Mouse (Mus musculus): ENCODE data around the gene Dmrtb1. TPM values are rescaled to one million over a fixed set of nuclear protein-coding genes. Genes with fewer than 3 reads are reported as not detected.

The Dmrtb1 gene
- 21.8 and 26.3 TPM in 2 replicates for polyA plus RNA-seq (2015; fragmentation: Nextera tagmentation; extraction: Ambion mirVana)

GRCm38 (mm10) chr4:107684130-107684529 lies at the start of gene Dmrtb1:
TSS of gene Dmrtb1 (minus strand) at chr4:107684230.
- Histone ChIP-seq H3K9ac (no peak within 1 kb of the TSS), H3K27ac (no peak within 1 kb of the TSS), H3K36me3 (no peaks in the 10 kb centered on the region), H3K4me1 (replicated peaks) (peaks cover 33% of the 10 kb centered on the region), H3K4me3 (no peak within 1 kb of the TSS), H3K4me2 (no peak within 1 kb of the TSS), H3K9me3 (no peaks in the 10 kb centered on the region), H3K27me3 (0 out of 2 replicates have a peak, but pooled peaks cover 11% of the 10 kb centered on the region)
- 91% methylated on average over 14 of the region's 14 CpGs for whole genome bisulfite sequencing
- ATAC-seq (ENCODE audit: low FRiP score), result no peak

- Histone ChIP-seq H3K27ac (no peak overlapping the region), H3K4me3 (no peak overlapping the region), H3K9me3 (no peaks in the 10 kb centered on the region), H3K4me2 (no peak overlapping the region), H3K9ac (no peak overlapping the region), H3K4me1 (replicated peaks) (peaks cover 34% of the 10 kb centered on the region), H3K36me3 (no peaks in the 10 kb centered on the region), H3K27me3 (peaks cover 26% of the 10 kb centered on the region)
- ATAC-seq (ENCODE audit: low FRiP score), result no peak
- WGBS, result 18% methylated on average over 3 of the region's 3 CpGs
Observed at GRCm38 (mm10) chr4:107733603-107734002, 49.6 kb upstream of the Dmrtb1 start.

GRCm38 (mm10) chr4:107732624-107733023 lies 48.6 kb upstream of the Dmrtb1 start:
- ATAC-seq (ENCODE audit: low FRiP score), result no peak
- no peak overlapping the region for H3K4me2 ChIP-seq
- WGBS, result 18% methylated on average over 4 of the region's 4 CpGs

GRCm38 (mm10) chr4:107732182-107732581 lies 48.2 kb upstream of the Dmrtb1 start:
- H3K27me3 ChIP-seq, result peaks cover 22% of the 10 kb centered on the region
- H3K4me1 ChIP-seq (replicated peaks), result peaks cover 29% of the 10 kb centered on the region
- ATAC-seq (ENCODE audit: low FRiP score), result no peak
- no peak overlapping the region for H3K27ac ChIP-seq
- H3K4me2 ChIP-seq, result no peak overlapping the region
- WGBS, result 26% methylated on average over 4 of the region's 4 CpGs
- H3K4me3 ChIP-seq, result no peak overlapping the region
- H3K9me3 ChIP-seq, result no peaks in the 10 kb centered on the region
- H3K36me3 ChIP-seq, result no peaks in the 10 kb centered on the region
- H3K9ac ChIP-seq, result no peak overlapping the region

More at GRCm38 (mm10) chr4:107732624-107733023, 48.6 kb upstream of the Dmrtb1 start:
- Histone ChIP-seq H3K9ac (no peak overlapping the region), H3K27me3 (peaks cover 26% of the 10 kb centered on the region), H3K4me1 (replicated peaks) (peaks cover 29% of the 10 kb centered on the region), H3K27ac (no peak overlapping the region; the same call in 1 of the 2 replicates), H3K36me3 (no peaks in the 10 kb centered on the region), H3K4me3 (no peak overlapping the region), H3K9me3 (no peaks in the 10 kb centered on the region)

GRCm38 (mm10) chr4:107731088-107731465 lies 47.0 kb upstream of the Dmrtb1 start:
- Histone ChIP-seq H3K9ac (no peak overlapping the region), H3K4me1 (replicated peaks) (peaks cover 29% of the 10 kb centered on the region), H3K4me3 (no peak overlapping the region), H3K9me3 (no peaks in the 10 kb centered on the region), H3K36me3 (no peaks in the 10 kb centered on the region), H3K4me2 (no peak overlapping the region), H3K27ac (peak overlapping the region; percentile 37; the same call in 1 of the 2 replicates), H3K27me3 (peaks cover 18% of the 10 kb centered on the region)
- WGBS, result 40% methylated on average over 8 of the region's 8 CpGs
- no peak for ATAC-seq (ENCODE audit: low FRiP score)

- Histone ChIP-seq H3K4me1 (replicated peaks) (peaks cover 29% of the 10 kb centered on the region), H3K27ac (no peak overlapping the region), H3K4me2 (no peak overlapping the region), H3K9ac (no peak overlapping the region), H3K9me3 (no peaks in the 10 kb centered on the region), H3K27me3 (peaks cover 18% of the 10 kb centered on the region), H3K4me3 (no peak overlapping the region), H3K36me3 (no peaks in the 10 kb centered on the region)
- 68% methylated on average over 15 of the region's 15 CpGs for WGBS
- ATAC-seq (ENCODE audit: low FRiP score), result no peak
Observed at GRCm38 (mm10) chr4:107730391-107731087, 46.5 kb upstream of the Dmrtb1 start.

- no peaks in the 10 kb centered on the region for H3K36me3 ChIP-seq
- no peak overlapping the region for H3K4me2 ChIP-seq
- H3K27me3 ChIP-seq, result no peaks in the 10 kb centered on the region
- no peak overlapping the region for H3K4me3 ChIP-seq
- 71% methylated on average over 9 of the region's 9 CpGs for whole genome bisulfite sequencing
- ATAC-seq (ENCODE audit: low FRiP score), result no peak
- no peaks in the 10 kb centered on the region for H3K9me3 ChIP-seq
- no peak overlapping the region for H3K9ac ChIP-seq
- no peak overlapping the region for H3K27ac ChIP-seq
- no peaks in the 10 kb centered on the region for H3K4me1 ChIP-seq (replicated peaks)
Observed at GRCm38 (mm10) chr4:107725432-107725831, 41.4 kb upstream of the Dmrtb1 start.

GRCm38 (mm10) chr4:107720043-107720830 lies 36.2 kb upstream of the Dmrtb1 start:
- no peaks in the 10 kb centered on the region for H3K36me3 ChIP-seq
- H3K4me3 ChIP-seq, result no peak overlapping the region
- no peak for ATAC-seq (ENCODE audit: low FRiP score)
- no peak overlapping the region for H3K9ac ChIP-seq
- peaks cover 20% of the 10 kb centered on the region for H3K4me1 ChIP-seq (replicated peaks)
- peaks cover 3% of the 10 kb centered on the region; the same call in 1 of the 2 replicates for H3K27me3 ChIP-seq
- WGBS, result 89% methylated on average over 11 of the region's 11 CpGs
- no peaks in the 10 kb centered on the region for H3K9me3 ChIP-seq
- no peak overlapping the region for H3K4me2 ChIP-seq
- no peak overlapping the region for H3K27ac ChIP-seq

- ATAC-seq (ENCODE audit: low FRiP score), result no peak
- Histone ChIP-seq H3K36me3 (no peaks in the 10 kb centered on the region), H3K4me3 (no peak overlapping the region), H3K4me2 (no peak overlapping the region), H3K27me3 (peaks cover 3% of the 10 kb centered on the region; the same call in 1 of the 2 replicates), H3K27ac (no peak overlapping the region), H3K9me3 (no peaks in the 10 kb centered on the region), H3K4me1 (replicated peaks) (peaks cover 20% of the 10 kb centered on the region), H3K9ac (no peak overlapping the region)
- 67% methylated on average over 5 of the region's 5 CpGs for WGBS
Observed at GRCm38 (mm10) chr4:107719161-107719560, 35.1 kb upstream of the Dmrtb1 start.

GRCm38 (mm10) chr4:107718720-107719119 lies 34.7 kb upstream of the Dmrtb1 start:
- Histone ChIP-seq H3K4me2 (no peak overlapping the region), H3K27me3 (peaks cover 3% of the 10 kb centered on the region; the same call in 1 of the 2 replicates), H3K4me3 (no peak overlapping the region), H3K36me3 (no peaks in the 10 kb centered on the region), H3K4me1 (replicated peaks) (peaks cover 20% of the 10 kb centered on the region), H3K27ac (no peak overlapping the region), H3K9ac (no peak overlapping the region), H3K9me3 (no peaks in the 10 kb centered on the region)
- 31% methylated on average over 8 of the region's 8 CpGs for WGBS
- ATAC-seq (ENCODE audit: low FRiP score), result no peak

GRCm38 (mm10) chr4:107717718-107718313 lies 33.8 kb upstream of the Dmrtb1 start:
- Histone ChIP-seq H3K36me3 (no peaks in the 10 kb centered on the region), H3K27me3 (peaks cover 3% of the 10 kb centered on the region; the same call in 1 of the 2 replicates), H3K4me3 (no peak overlapping the region), H3K4me2 (no peak overlapping the region), H3K27ac (0 out of 2 replicates have a peak overlapping the region, but pooled peaks have one; percentile 19), H3K4me1 (replicated peaks) (peaks cover 20% of the 10 kb centered on the region), H3K9ac (no peak overlapping the region), H3K9me3 (no peaks in the 10 kb centered on the region)
- ATAC-seq (ENCODE audit: low FRiP score), result no peak
- WGBS, result 49% methylated on average over 8 of the region's 8 CpGs

- Histone ChIP-seq H3K27ac (no peak overlapping the region), H3K27me3 (peaks cover 3% of the 10 kb centered on the region; the same call in 1 of the 2 replicates), H3K9ac (no peak overlapping the region), H3K9me3 (no peaks in the 10 kb centered on the region), H3K4me1 (replicated peaks) (peaks cover 20% of the 10 kb centered on the region), H3K36me3 (no peaks in the 10 kb centered on the region), H3K4me2 (no peak overlapping the region), H3K4me3 (no peak overlapping the region)
- ATAC-seq (ENCODE audit: low FRiP score), result peak; percentile 47; the same call in 1 of the 2 replicates
- WGBS, result 54% methylated on average over 9 of the region's 9 CpGs
Observed at GRCm38 (mm10) chr4:107716754-107717299, 32.8 kb upstream of the Dmrtb1 start.

Data from hindbrain, embryonic 13.5 days (tissue).